Mouse (Mus musculus): ENCODE measurements at regions not wholly inside any gene's neighbourhood (a gene's known extent, or its start where the extent isn't known, plus 50 kb on each side); places are given as distances from the start of the nearest gene placed in this dataset.

DNA sequence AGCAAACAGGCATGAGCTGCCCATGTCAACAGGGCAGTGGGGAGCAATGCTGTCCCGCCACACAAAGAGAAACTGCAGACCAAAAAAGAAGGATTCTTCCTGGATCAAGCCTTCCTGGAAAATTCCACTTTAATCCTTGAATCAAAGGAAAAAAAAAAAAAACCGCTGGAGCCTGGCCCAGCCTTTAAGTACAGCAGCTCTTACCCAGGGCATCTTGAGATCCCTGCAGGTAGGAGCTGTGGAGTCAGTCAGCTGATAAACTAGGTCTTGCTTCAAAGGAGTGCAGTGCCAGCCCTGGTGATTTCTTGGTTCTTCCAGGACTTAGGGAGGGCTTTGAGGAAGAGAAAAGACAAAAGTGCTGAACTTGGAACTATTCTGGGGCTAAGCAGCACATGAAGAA lies 181.6 kb upstream of the Dyrk2 start:
- TF ChIP-seq POLR2A (IDR thresholded peaks at IDR 0.05; ENCODE audit: low read depth, low read length) = no peak
- TF ChIP-seq CTCF (IDR thresholded peaks at IDR 0.05; ENCODE audit: extremely low read depth, insufficient read depth, insufficient read length, insufficient replicate concordance) = no peak
